Mouse (Mus musculus): ENCODE results near the gene Thap7. TPM values are rescaled to one million over a fixed set of nuclear protein-coding genes. Genes with fewer than 3 reads are reported as not detected.
A peak's percentile ranks its signal among the peaks of the same experiment; 100 is the strongest.
"Not testable (repeated sequence)": the region's sequence is repeated elsewhere in the genome, so short reads cannot be mapped to it uniquely, and the experiment has no call there.

Thap7 gene
- polyA plus RNA-seq, 1 experiment from 2014 or later, result 66.5 TPM

GRCm38 (mm10) chr16:17527606-17528005 lies 3.3 kb downstream of the Thap7 start:
- Histone ChIP-seq H3K27me3 (no peaks in the 10 kb centered on the region), H3K9ac (no peak overlapping the region), H3K9me3 (replicated peaks) (no peaks in the 10 kb centered on the region), H3K4me2 (replicated peaks) (no peak overlapping the region), H3K4me1 (peaks cover 17% of the 10 kb centered on the region), H3K36me3 (peaks cover 61% of the 10 kb centered on the region), H3K27ac (no peak overlapping the region), H3K4me3 (no peak overlapping the region)
- ATAC-seq (ENCODE audit: low FRiP score), result no peak

DNA sequence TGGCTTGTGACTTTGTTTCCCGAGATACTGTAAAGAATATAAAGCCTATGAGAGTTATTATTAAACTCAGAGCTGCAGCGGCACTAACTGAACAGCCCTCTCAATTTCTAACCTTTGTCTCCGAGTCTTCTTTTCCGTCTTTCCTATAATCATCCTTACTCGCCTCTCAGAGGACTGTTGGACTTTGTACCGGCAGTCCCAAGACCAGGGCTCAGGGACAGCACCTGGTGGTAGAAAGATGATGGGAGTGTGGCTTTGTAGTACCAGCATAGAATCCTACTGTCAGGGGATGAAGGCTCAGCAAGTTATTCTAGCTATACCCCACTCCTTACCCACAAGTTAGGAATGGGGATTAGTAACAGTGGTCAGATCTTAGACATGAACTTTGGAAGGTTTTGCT lies 4.7 kb downstream of the Thap7 start:
- H3K9ac ChIP-seq, result no peak overlapping the region
- H3K4me2 ChIP-seq (replicated peaks), result no peak overlapping the region
- H3K4me1 ChIP-seq, result peaks cover 9% of the 10 kb centered on the region
- H3K4me3 ChIP-seq, result no peak overlapping the region
- 93% methylated on average over 6 of the region's 6 CpGs for WGBS
- no peaks in the 10 kb centered on the region for H3K27me3 ChIP-seq
- no peak for ATAC-seq (ENCODE audit: low FRiP score)
- peaks cover 75% of the 10 kb centered on the region for H3K36me3 ChIP-seq
- H3K9me3 ChIP-seq (replicated peaks), result no peaks in the 10 kb centered on the region
- H3K27ac ChIP-seq, result no peak overlapping the region

DNA sequence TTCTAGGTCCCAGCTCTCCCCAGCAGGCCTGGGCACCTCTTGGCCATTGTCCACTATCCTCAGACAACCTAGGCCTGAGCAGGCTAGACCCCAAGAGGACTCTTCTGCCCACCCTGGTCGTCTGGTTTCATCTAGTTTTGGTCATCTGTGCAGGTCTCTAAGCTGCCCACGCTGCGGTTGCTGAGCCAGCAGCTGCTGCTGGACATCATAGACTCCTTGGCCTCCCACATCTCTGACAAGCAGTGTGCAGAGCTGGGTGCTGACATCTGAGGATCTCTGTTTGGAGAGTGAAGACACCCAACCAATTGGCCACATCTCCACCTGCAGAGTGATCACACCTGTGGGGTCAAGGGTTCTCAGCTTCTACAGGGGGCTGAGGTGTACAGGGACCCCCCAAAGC lies 5.4 kb downstream of the Thap7 start:
- Histone ChIP-seq H3K4me1 (peaks cover 9% of the 10 kb centered on the region), H3K4me2 (replicated peaks) (no peak overlapping the region), H3K9me3 (replicated peaks) (no peaks in the 10 kb centered on the region), H3K27me3 (no peaks in the 10 kb centered on the region), H3K36me3 (peaks cover 82% of the 10 kb centered on the region), H3K9ac (no peak overlapping the region), H3K27ac (no peak overlapping the region), H3K4me3 (no peak overlapping the region)
- no peak for ATAC-seq (ENCODE audit: low FRiP score)
- WGBS, result 92% methylated on average over 3 of the region's 3 CpGs

- Histone ChIP-seq H3K36me3 (peaks cover 95% of the 10 kb centered on the region), H3K27me3 (no peaks in the 10 kb centered on the region), H3K4me1 (no peaks in the 10 kb centered on the region), H3K27ac (no peak overlapping the region), H3K9me3 (replicated peaks) (no peaks in the 10 kb centered on the region), H3K4me2 (replicated peaks) (no peak overlapping the region), H3K9ac (no peak overlapping the region), H3K4me3 (no peak overlapping the region)
- no peak for ATAC-seq (ENCODE audit: low FRiP score)
- WGBS, result 95% methylated on average over 11 of the region's 11 CpGs
Measured at GRCm38 (mm10) chr16:17524156-17524555, 6.8 kb downstream of the Thap7 start.

DNA sequence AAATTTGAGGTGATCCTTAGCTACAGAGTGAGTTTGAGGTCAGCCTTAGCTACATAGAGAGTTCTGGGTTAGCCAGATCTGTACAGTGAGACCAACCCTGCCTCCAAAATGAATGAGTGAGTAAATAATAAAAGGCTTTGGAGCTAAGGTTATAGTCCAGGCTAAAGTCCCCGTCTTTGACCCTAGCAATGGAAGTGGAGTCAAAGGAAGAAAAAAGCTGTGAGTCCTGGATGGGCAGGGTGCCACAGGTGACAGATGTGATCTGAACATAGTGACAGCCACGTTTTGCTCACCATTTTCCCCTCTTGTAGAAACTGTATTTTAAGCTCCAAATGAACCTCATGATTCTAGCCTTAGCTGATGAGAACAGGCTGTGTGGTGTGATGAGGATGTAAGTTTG lies 12.0 kb downstream of the Thap7 start:
- WGBS, result 81% methylated on average over 2 of the region's 2 CpGs

DNA sequence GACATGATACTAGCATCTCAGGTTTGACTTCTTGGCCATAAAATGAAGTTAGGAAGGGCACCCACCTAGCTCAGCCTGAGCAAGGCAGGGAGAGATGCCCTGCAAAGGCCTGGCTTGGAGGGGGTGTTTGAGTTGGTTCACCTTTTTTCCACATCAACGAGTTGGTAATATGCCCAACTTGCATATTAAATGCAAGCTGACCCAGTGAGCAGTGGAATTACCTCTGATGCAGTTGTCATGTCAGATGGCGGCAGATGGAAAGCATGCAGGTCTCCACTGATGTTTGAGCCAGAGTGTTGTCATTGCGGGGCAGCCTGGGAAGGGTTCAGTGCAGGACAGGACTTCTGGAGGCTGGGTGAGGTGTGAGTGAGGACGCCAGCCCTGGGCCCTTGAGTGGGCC lies 19.5 kb downstream of the Thap7 start:
- no peak overlapping the region for H3K27ac ChIP-seq
- H3K36me3 ChIP-seq, result peaks cover 41% of the 10 kb centered on the region
- no peak overlapping the region for H3K4me3 ChIP-seq
- H3K9ac ChIP-seq, result no peak overlapping the region
- 92% methylated on average over 4 of the region's 4 CpGs for WGBS
- H3K4me1 ChIP-seq, result peaks cover 13% of the 10 kb centered on the region
- no peaks in the 10 kb centered on the region for H3K9me3 ChIP-seq (replicated peaks)
- no peaks in the 10 kb centered on the region for H3K27me3 ChIP-seq
- no peak for ATAC-seq (ENCODE audit: low FRiP score)
- no peak overlapping the region for H3K4me2 ChIP-seq (replicated peaks)

More for the DNA sequence above, 12.0 kb downstream of the Thap7 start:
- no peaks in the 10 kb centered on the region for H3K4me1 ChIP-seq
- ATAC-seq (ENCODE audit: low FRiP score), result no peak
- no peak overlapping the region for H3K27ac ChIP-seq
- H3K4me2 ChIP-seq (replicated peaks), result no peak overlapping the region
- peaks cover 91% of the 10 kb centered on the region for H3K36me3 ChIP-seq
- no peak overlapping the region for H3K4me3 ChIP-seq
- H3K27me3 ChIP-seq, result no peaks in the 10 kb centered on the region
- no peaks in the 10 kb centered on the region for H3K9me3 ChIP-seq (replicated peaks)
- no peak overlapping the region for H3K9ac ChIP-seq

DNA sequence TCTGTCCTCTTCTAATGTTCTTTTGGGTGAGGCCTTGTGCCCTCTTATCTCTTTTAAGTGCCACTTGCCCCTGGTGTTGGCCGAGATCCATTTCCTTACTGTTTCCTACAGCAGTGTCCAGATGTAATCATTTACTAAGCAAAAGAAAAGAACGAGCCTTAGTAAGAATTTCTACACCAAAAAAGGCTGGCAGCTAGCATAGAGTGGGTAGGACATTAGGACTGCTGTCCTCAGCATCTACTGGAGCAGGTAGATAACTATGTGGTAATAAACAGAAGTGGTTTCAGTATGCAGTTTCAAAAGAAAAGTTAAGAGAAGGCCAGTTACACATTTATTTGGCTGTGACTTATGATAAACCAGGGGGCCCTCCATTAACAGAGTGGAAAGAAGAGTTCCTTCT lies 20.2 kb downstream of the Thap7 start:
- no peak for ATAC-seq (ENCODE audit: low FRiP score)
- Histone ChIP-seq H3K4me3 (no peak overlapping the region), H3K4me2 (replicated peaks) (no peak overlapping the region), H3K27ac (no peak overlapping the region), H3K9ac (no peak overlapping the region), H3K4me1 (peaks cover 13% of the 10 kb centered on the region), H3K27me3 (no peaks in the 10 kb centered on the region), H3K9me3 (replicated peaks) (no peaks in the 10 kb centered on the region), H3K36me3 (peaks cover 34% of the 10 kb centered on the region)
- WGBS, result 78% methylated on average over 2 of the region's 2 CpGs

DNA sequence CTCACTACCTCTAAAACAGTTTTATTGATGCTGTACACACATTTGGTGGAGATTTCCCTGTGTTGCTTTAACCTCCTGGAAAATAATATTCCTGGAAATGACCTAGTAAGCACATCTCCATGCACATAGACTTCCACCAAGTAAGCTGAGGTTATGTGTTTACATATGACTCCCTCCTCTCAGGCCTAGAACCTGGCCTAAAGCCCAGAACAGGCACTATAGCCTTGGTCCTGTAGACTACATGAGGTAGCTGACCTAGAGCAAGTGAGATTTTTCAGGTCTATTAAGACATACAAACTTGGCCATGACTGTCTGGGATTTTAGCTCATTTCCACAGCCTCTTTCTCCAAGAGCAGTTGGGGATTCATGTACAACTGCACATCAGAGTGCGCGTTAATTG lies 20.8 kb downstream of the Thap7 start:
- Histone ChIP-seq H3K4me2 (replicated peaks) (peak overlapping the region; percentile 82), H3K27me3 (no peaks in the 10 kb centered on the region), H3K9me3 (replicated peaks) (no peaks in the 10 kb centered on the region), H3K9ac (no peak overlapping the region), H3K36me3 (peaks cover 28% of the 10 kb centered on the region), H3K4me1 (peaks cover 13% of the 10 kb centered on the region), H3K27ac (no peak overlapping the region), H3K4me3 (peak overlapping the region; percentile 69)
- WGBS, result 98% methylated on average over 2 of the region's 2 CpGs
- ATAC-seq (ENCODE audit: low FRiP score), result no peak

DNA sequence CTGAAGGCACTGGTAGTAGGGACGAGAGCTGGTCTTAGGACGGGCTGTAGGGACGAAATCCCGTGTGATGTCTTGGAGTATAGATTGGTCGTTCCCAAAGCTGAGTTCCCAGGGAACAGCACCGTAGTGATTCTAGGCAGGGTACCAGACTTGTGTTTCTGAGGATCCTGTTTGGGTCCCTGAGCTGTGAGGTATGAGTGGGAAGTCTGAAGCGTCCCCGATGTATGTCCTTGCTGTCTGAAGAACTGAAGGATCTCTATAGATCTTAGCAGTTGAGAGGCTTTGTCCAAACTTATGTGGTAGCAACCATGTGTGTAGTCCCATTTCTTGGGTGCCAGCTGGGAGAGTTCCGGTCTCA lies 21.7 kb downstream of the Thap7 start:
- Histone ChIP-seq H3K9me3 (replicated peaks) (no peaks in the 10 kb centered on the region), H3K27me3 (no peaks in the 10 kb centered on the region), H3K27ac (peak overlapping the region; percentile 90; the same call in 1 of the 2 replicates), H3K4me2 (replicated peaks) (peak overlapping the region; percentile 82), H3K36me3 (peaks cover 25% of the 10 kb centered on the region), H3K4me3 (peak overlapping the region; percentile 69), H3K4me1 (peaks cover 13% of the 10 kb centered on the region), H3K9ac (peak overlapping the region; percentile 77)
- no peak; the same call in 1 of the 2 replicates for ATAC-seq (ENCODE audit: low FRiP score)
- WGBS, result 15% methylated on average over 9 of the region's 9 CpGs

GRCm38 (mm10) chr16:17508546-17509239 lies 22.2 kb downstream of the Thap7 start, which contains the start of gene Lztr1:
Lztr1 (plus strand) TSS chr16:17508688.
- H3K4me2 ChIP-seq (replicated peaks), result peak within 1 kb of the TSS; percentile 82
- peak; percentile 98 for ATAC-seq (ENCODE audit: low FRiP score)
- peaks cover 20% of the 10 kb centered on the region for H3K36me3 ChIP-seq
- no peaks in the 10 kb centered on the region for H3K9me3 ChIP-seq (replicated peaks)
- H3K9ac ChIP-seq, result peak within 1 kb of the TSS; percentile 77
- no peaks in the 10 kb centered on the region for H3K27me3 ChIP-seq
- H3K4me1 ChIP-seq, result peaks cover 13% of the 10 kb centered on the region
- H3K27ac ChIP-seq, result peak within 1 kb of the TSS; percentile 90
- peak within 1 kb of the TSS; percentile 69 for H3K4me3 ChIP-seq
- under 1% methylated on average over 50 of the region's 50 CpGs for WGBS

DNA sequence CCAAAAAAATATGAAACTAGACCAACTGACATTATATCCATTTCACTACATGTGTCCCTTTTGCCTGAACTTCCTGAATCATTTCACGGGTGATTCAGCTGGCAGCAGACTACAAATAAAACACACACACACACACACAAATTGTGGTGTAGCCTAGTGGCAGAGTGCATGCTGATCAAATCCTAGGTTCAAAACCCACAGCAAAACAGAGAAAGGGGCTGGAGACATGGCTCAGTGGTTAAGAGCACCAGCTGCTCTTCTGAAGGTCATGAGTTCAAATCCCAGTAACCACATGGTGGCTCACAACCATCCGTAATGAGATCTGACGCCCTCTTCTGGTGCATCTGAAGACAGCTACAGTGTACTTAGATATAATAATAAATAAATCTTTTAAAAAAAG lies 22.9 kb downstream of the Thap7 start:
- not testable (repeated sequence) for H3K27me3 ChIP-seq; H3K9me3 ChIP-seq (replicated peaks); ATAC-seq (ENCODE audit: low FRiP score)
- H3K27ac ChIP-seq, result peak overlapping the region; percentile 90
- peak overlapping the region; percentile 82 for H3K4me2 ChIP-seq (replicated peaks)
- WGBS, result 28% methylated on average over 3 of the region's 3 CpGs
- peak overlapping the region; percentile 69 for H3K4me3 ChIP-seq
- H3K9ac ChIP-seq, result peak overlapping the region; percentile 77
- peaks cover 13% of the 10 kb centered on the region for H3K4me1 ChIP-seq
- H3K36me3 ChIP-seq, result peaks cover 14% of the 10 kb centered on the region

DNA sequence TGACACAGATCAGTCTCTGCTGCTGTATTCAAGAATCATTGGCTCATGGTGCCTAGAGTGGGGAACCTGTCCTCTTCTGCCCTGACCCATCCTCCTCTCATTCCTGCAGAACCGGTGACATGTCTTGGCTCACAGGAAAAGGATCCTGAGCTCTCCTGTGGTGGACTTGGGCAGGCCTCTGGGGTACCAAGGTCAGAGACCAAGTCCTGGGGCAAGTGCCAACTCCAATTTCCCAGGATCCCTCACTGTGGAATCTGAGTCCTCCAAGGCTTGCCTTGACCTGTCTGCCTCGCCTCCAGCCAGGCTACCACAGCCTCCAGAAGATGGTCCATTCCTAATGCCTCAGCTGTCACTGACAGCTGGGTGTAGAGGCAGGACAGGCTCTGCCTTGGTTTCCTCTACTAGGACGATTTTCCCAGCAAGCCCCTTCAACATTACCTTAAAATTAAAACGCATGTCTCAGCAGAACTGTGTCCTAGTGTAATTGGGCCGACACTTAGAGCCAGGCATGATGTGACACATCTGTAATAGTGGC lies 23.9 kb downstream of the Thap7 start:
- Histone ChIP-seq H3K36me3 (peaks cover 4% of the 10 kb centered on the region; the same call in 1 of the 2 replicates), H3K4me1 (peaks cover 13% of the 10 kb centered on the region), H3K4me3 (no peak overlapping the region), H3K27me3 (no peaks in the 10 kb centered on the region), H3K27ac (no peak overlapping the region), H3K9ac (no peak overlapping the region), H3K4me2 (replicated peaks) (no peak overlapping the region), H3K9me3 (replicated peaks) (no peaks in the 10 kb centered on the region)
- ATAC-seq (ENCODE audit: low FRiP score), result no peak
- WGBS, result 89% methylated on average over 5 of the region's 5 CpGs

- Histone ChIP-seq H3K4me3 (no peak overlapping the region), H3K9me3 (replicated peaks) (no peaks in the 10 kb centered on the region), H3K9ac (no peak overlapping the region), H3K27me3 (no peaks in the 10 kb centered on the region), H3K36me3 (no peaks in the 10 kb centered on the region), H3K27ac (no peak overlapping the region), H3K4me1 (peaks cover 15% of the 10 kb centered on the region), H3K4me2 (replicated peaks) (no peak overlapping the region)
- ATAC-seq (ENCODE audit: low FRiP score), result no peak
- WGBS, result 83% methylated on average over 4 of the region's 4 CpGs
Measured at GRCm38 (mm10) chr16:17502681-17503080, 28.3 kb downstream of the Thap7 start.
